Mouse (Mus musculus) gastrocnemius, postnatal 25 days (tissue): Measurements from ENCODE around the gene Fbxl7. TPM values are rescaled to one million over a fixed set of nuclear protein-coding genes. Genes with fewer than 3 reads are reported as not detected.
"Not testable (repeated sequence)": the region's sequence is repeated elsewhere in the genome, so short reads cannot be mapped to it uniquely, and the experiment has no call there.

ENCODE experiments used
- DNase-seq: peaks from one replicate; pipeline ENCODE4 v3.0.0; 2022
- total RNA-seq, 2 experiments: library from RNA; stranded (reverse); gene quantifications; 1 replicate in 1 of 2; 2 replicates in 1 of 2; pipeline ENCODE4 v1.2.3; 2021

Fbxl7 gene
- total RNA-seq, 2 experiments from 2014 or later, result 1.7 to 2.0 TPM

GRCm38 (mm10) chr15:26812856-26813255 is 82.5 kb downstream of the Fbxl7 start:
- DNase-seq, result no peak

- peak; percentile 35 for DNase-seq
Measured at GRCm38 (mm10) chr15:26809569-26809968, 85.8 kb downstream of the Fbxl7 start.

GRCm38 (mm10) chr15:26804046-26804445 is 91.3 kb downstream of the Fbxl7 start:
- no peak for DNase-seq

- DNase-seq, result no peak
Measured at GRCm38 (mm10) chr15:26799457-26800021, 95.8 kb downstream of the Fbxl7 start.

GRCm38 (mm10) chr15:26795937-26796336 is 99.4 kb downstream of the Fbxl7 start:
- DNase-seq, result no peak

- no peak for DNase-seq
Measured at GRCm38 (mm10) chr15:26795518-26795917, 99.9 kb downstream of the Fbxl7 start.

GRCm38 (mm10) chr15:26787148-26787547 is 108.2 kb downstream of the Fbxl7 start:
- DNase-seq, result no peak

- no peak for DNase-seq
Measured at GRCm38 (mm10) chr15:26780557-26780956, 114.8 kb downstream of the Fbxl7 start.

- no peak for DNase-seq
Measured at GRCm38 (mm10) chr15:26779129-26779528, 116.3 kb downstream of the Fbxl7 start.

GRCm38 (mm10) chr15:26775720-26776119 is 119.7 kb downstream of the Fbxl7 start:
- DNase-seq, result no peak

- DNase-seq, result no peak
Measured at GRCm38 (mm10) chr15:26774895-26775294, 120.5 kb downstream of the Fbxl7 start.

GRCm38 (mm10) chr15:26761651-26762050 is 133.7 kb downstream of the Fbxl7 start:
- DNase-seq, result no peak

- DNase-seq, result no peak
Measured at GRCm38 (mm10) chr15:26748484-26748883, 146.9 kb downstream of the Fbxl7 start.

- no peak for DNase-seq
Measured at GRCm38 (mm10) chr15:26732366-26732765, 163.0 kb downstream of the Fbxl7 start.

- DNase-seq, result no peak
Measured at GRCm38 (mm10) chr15:26730760-26731159, 164.6 kb downstream of the Fbxl7 start.

- DNase-seq, result not testable (repeated sequence)
Measured at GRCm38 (mm10) chr15:26729341-26729740, 166.0 kb downstream of the Fbxl7 start.

GRCm38 (mm10) chr15:26718390-26719036 is 176.9 kb downstream of the Fbxl7 start:
- DNase-seq, result no peak

- no peak for DNase-seq
Measured at GRCm38 (mm10) chr15:26717952-26718351, 177.4 kb downstream of the Fbxl7 start.

GRCm38 (mm10) chr15:26716181-26716580 is 179.2 kb downstream of the Fbxl7 start:
- DNase-seq, result no peak

GRCm38 (mm10) chr15:26715635-26716034 is 179.7 kb downstream of the Fbxl7 start:
- no peak for DNase-seq

GRCm38 (mm10) chr15:26712271-26712670 is 183.1 kb downstream of the Fbxl7 start:
- DNase-seq, result no peak

GRCm38 (mm10) chr15:26704966-26705365 is 190.4 kb downstream of the Fbxl7 start:
- DNase-seq, result no peak

- peak; percentile 51 for DNase-seq
Measured at GRCm38 (mm10) chr15:26703156-26703840, 192.1 kb downstream of the Fbxl7 start.
